Mouse (Mus musculus): ENCODE results near the gene Zfp366. TPM values are rescaled to one million over a fixed set of nuclear protein-coding genes. Genes with fewer than 3 reads are reported as not detected.

Gene Zfp366
- polyA plus RNA-seq, 1 experiment from 2014 or later, result 0.65 TPM

GRCm38 (mm10) chr13:99183257-99183895 lies 1.2 kb upstream of the Zfp366 start:
- H3K9me3 ChIP-seq (replicated peaks; ENCODE audit: control insufficient read depth, low read length), result no peaks in the 10 kb centered on the region
- H3K36me3 ChIP-seq (ENCODE audit: control insufficient read depth, insufficient read depth, low read length), result no peaks in the 10 kb centered on the region
- H3K27ac ChIP-seq (ENCODE audit: low read length), result no peak overlapping the region
- WGBS, result 82% methylated on average over 3 of the region's 3 CpGs
- no peak overlapping the region for H3K9ac ChIP-seq (ENCODE audit: low read length)
- peaks cover 6% of the 10 kb centered on the region for H3K4me1 ChIP-seq (ENCODE audit: control insufficient read depth, insufficient read depth, low read length)
- no peak overlapping the region for H3K4me2 ChIP-seq (ENCODE audit: low read depth, low read length)
- H3K4me3 ChIP-seq (replicated peaks; ENCODE audit: low read length), result no peak overlapping the region
- no peak for ATAC-seq (ENCODE audit: insufficient read depth, low FRiP score)
- H3K27me3 ChIP-seq (ENCODE audit: control insufficient read depth, insufficient read depth, low read length), result no peaks in the 10 kb centered on the region

GRCm38 (mm10) chr13:99185573-99185972 lies 950 bp downstream of the Zfp366 start:
- Histone ChIP-seq H3K27ac (ENCODE audit: low read length) (no peak overlapping the region), H3K9me3 (replicated peaks; ENCODE audit: control insufficient read depth, low read length) (no peaks in the 10 kb centered on the region), H3K4me3 (replicated peaks; ENCODE audit: low read length) (peak overlapping the region; percentile 16), H3K36me3 (ENCODE audit: control insufficient read depth, insufficient read depth, low read length) (no peaks in the 10 kb centered on the region), H3K4me2 (ENCODE audit: low read depth, low read length) (0 out of 2 replicates have a peak overlapping the region, but pooled peaks have one; percentile 0), H3K9ac (ENCODE audit: low read length) (no peak overlapping the region), H3K4me1 (ENCODE audit: control insufficient read depth, insufficient read depth, low read length) (peaks cover 6% of the 10 kb centered on the region), H3K27me3 (ENCODE audit: control insufficient read depth, insufficient read depth, low read length) (no peaks in the 10 kb centered on the region)
- 75% methylated on average over 10 of the region's 10 CpGs for WGBS
- ATAC-seq (ENCODE audit: insufficient read depth, low FRiP score), result no peak

- 84% methylated on average over 10 of the region's 10 CpGs for WGBS
Observed at GRCm38 (mm10) chr13:99186138-99186853, 1.7 kb downstream of the Zfp366 start.

GRCm38 (mm10) chr13:99186859-99187258 lies 2.2 kb downstream of the Zfp366 start:
- H3K27me3 ChIP-seq (ENCODE audit: control insufficient read depth, insufficient read depth, low read length), result no peaks in the 10 kb centered on the region
- no peaks in the 10 kb centered on the region for H3K36me3 ChIP-seq (ENCODE audit: control insufficient read depth, insufficient read depth, low read length)
- peaks cover 6% of the 10 kb centered on the region for H3K4me1 ChIP-seq (ENCODE audit: control insufficient read depth, insufficient read depth, low read length)
- no peak overlapping the region; the same call in 1 of the 2 replicates for H3K4me2 ChIP-seq (ENCODE audit: low read depth, low read length)
- no peaks in the 10 kb centered on the region for H3K9me3 ChIP-seq (replicated peaks; ENCODE audit: control insufficient read depth, low read length)
- H3K9ac ChIP-seq (ENCODE audit: low read length), result no peak overlapping the region
- H3K27ac ChIP-seq (ENCODE audit: low read length), result no peak overlapping the region
- no peak for ATAC-seq (ENCODE audit: insufficient read depth, low FRiP score)
- 84% methylated on average over 7 of the region's 7 CpGs for WGBS
- no peak overlapping the region for H3K4me3 ChIP-seq (replicated peaks; ENCODE audit: low read length)

More at GRCm38 (mm10) chr13:99186138-99186853, 1.7 kb downstream of the Zfp366 start:
- Histone ChIP-seq H3K9me3 (replicated peaks; ENCODE audit: control insufficient read depth, low read length) (no peaks in the 10 kb centered on the region), H3K36me3 (ENCODE audit: control insufficient read depth, insufficient read depth, low read length) (no peaks in the 10 kb centered on the region), H3K9ac (ENCODE audit: low read length) (no peak overlapping the region), H3K4me1 (ENCODE audit: control insufficient read depth, insufficient read depth, low read length) (peaks cover 6% of the 10 kb centered on the region), H3K27me3 (ENCODE audit: control insufficient read depth, insufficient read depth, low read length) (no peaks in the 10 kb centered on the region), H3K4me3 (replicated peaks; ENCODE audit: low read length) (0 out of 2 replicates have a peak overlapping the region, but pooled peaks have one; percentile 16), H3K4me2 (ENCODE audit: low read depth, low read length) (no peak overlapping the region; the same call in 1 of the 2 replicates), H3K27ac (ENCODE audit: low read length) (no peak overlapping the region)
- ATAC-seq (ENCODE audit: insufficient read depth, low FRiP score), result no peak

- Histone ChIP-seq H3K9me3 (replicated peaks; ENCODE audit: control insufficient read depth, low read length) (no peaks in the 10 kb centered on the region), H3K36me3 (ENCODE audit: control insufficient read depth, insufficient read depth, low read length) (no peaks in the 10 kb centered on the region), H3K4me1 (ENCODE audit: control insufficient read depth, insufficient read depth, low read length) (peaks cover 6% of the 10 kb centered on the region), H3K9ac (ENCODE audit: low read length) (no peak overlapping the region), H3K4me2 (ENCODE audit: low read depth, low read length) (no peak overlapping the region), H3K27me3 (ENCODE audit: control insufficient read depth, insufficient read depth, low read length) (no peaks in the 10 kb centered on the region), H3K4me3 (replicated peaks; ENCODE audit: low read length) (no peak overlapping the region), H3K27ac (ENCODE audit: low read length) (no peak overlapping the region)
- WGBS, result 84% methylated on average over 11 of the region's 11 CpGs
- no peak for ATAC-seq (ENCODE audit: insufficient read depth, low FRiP score)
Observed at GRCm38 (mm10) chr13:99187456-99187855, 2.8 kb downstream of the Zfp366 start.

- H3K27me3 ChIP-seq (ENCODE audit: control insufficient read depth, insufficient read depth, low read length), result no peaks in the 10 kb centered on the region
- no peaks in the 10 kb centered on the region for H3K9me3 ChIP-seq (replicated peaks; ENCODE audit: control insufficient read depth, low read length)
- H3K4me2 ChIP-seq (ENCODE audit: low read depth, low read length), result no peak overlapping the region
- H3K4me3 ChIP-seq (replicated peaks; ENCODE audit: low read length), result no peak overlapping the region
- no peak for ATAC-seq (ENCODE audit: insufficient read depth, low FRiP score)
- no peaks in the 10 kb centered on the region for H3K36me3 ChIP-seq (ENCODE audit: control insufficient read depth, insufficient read depth, low read length)
- H3K27ac ChIP-seq (ENCODE audit: low read length), result no peak overlapping the region
- WGBS, result 51% methylated on average over 8 of the region's 8 CpGs
- no peak overlapping the region for H3K9ac ChIP-seq (ENCODE audit: low read length)
- peaks cover 6% of the 10 kb centered on the region for H3K4me1 ChIP-seq (ENCODE audit: control insufficient read depth, insufficient read depth, low read length)
Observed at GRCm38 (mm10) chr13:99188625-99189024, 4.0 kb downstream of the Zfp366 start.

GRCm38 (mm10) chr13:99189671-99190070 lies 5.0 kb downstream of the Zfp366 start:
- Histone ChIP-seq H3K4me2 (ENCODE audit: low read depth, low read length) (no peak overlapping the region), H3K9ac (ENCODE audit: low read length) (no peak overlapping the region), H3K9me3 (replicated peaks; ENCODE audit: control insufficient read depth, low read length) (no peaks in the 10 kb centered on the region), H3K27me3 (ENCODE audit: control insufficient read depth, insufficient read depth, low read length) (no peaks in the 10 kb centered on the region), H3K36me3 (ENCODE audit: control insufficient read depth, insufficient read depth, low read length) (no peaks in the 10 kb centered on the region), H3K4me1 (ENCODE audit: control insufficient read depth, insufficient read depth, low read length) (no peaks in the 10 kb centered on the region; the same call in 1 of the 2 replicates), H3K4me3 (replicated peaks; ENCODE audit: low read length) (no peak overlapping the region), H3K27ac (ENCODE audit: low read length) (no peak overlapping the region)
- 72% methylated on average over 3 of the region's 3 CpGs for WGBS
- ATAC-seq (ENCODE audit: insufficient read depth, low FRiP score), result no peak

GRCm38 (mm10) chr13:99190466-99190865 lies 5.8 kb downstream of the Zfp366 start:
- H3K4me2 ChIP-seq (ENCODE audit: low read depth, low read length), result no peak overlapping the region
- 60% methylated on average over 11 of the region's 11 CpGs for WGBS

GRCm38 (mm10) chr13:99191063-99191462 lies 6.4 kb downstream of the Zfp366 start:
- no peak for ATAC-seq (ENCODE audit: insufficient read depth, low FRiP score)
- no peak overlapping the region for H3K9ac ChIP-seq (ENCODE audit: low read length)
- no peaks in the 10 kb centered on the region for H3K36me3 ChIP-seq (ENCODE audit: control insufficient read depth, insufficient read depth, low read length)
- H3K27ac ChIP-seq (ENCODE audit: low read length), result no peak overlapping the region
- no peak overlapping the region for H3K4me2 ChIP-seq (ENCODE audit: low read depth, low read length)
- H3K4me1 ChIP-seq (ENCODE audit: control insufficient read depth, insufficient read depth, low read length), result no peaks in the 10 kb centered on the region; the same call in 1 of the 2 replicates
- WGBS, result 85% methylated on average over 13 of the region's 13 CpGs
- no peak overlapping the region for H3K4me3 ChIP-seq (replicated peaks; ENCODE audit: low read length)
- no peaks in the 10 kb centered on the region for H3K9me3 ChIP-seq (replicated peaks; ENCODE audit: control insufficient read depth, low read length)
- no peaks in the 10 kb centered on the region for H3K27me3 ChIP-seq (ENCODE audit: control insufficient read depth, insufficient read depth, low read length)

More at GRCm38 (mm10) chr13:99190466-99190865, 5.8 kb downstream of the Zfp366 start:
- peak overlapping the region; percentile 13; the same call in 1 of the 2 replicates for H3K9ac ChIP-seq (ENCODE audit: low read length)
- H3K4me1 ChIP-seq (ENCODE audit: control insufficient read depth, insufficient read depth, low read length), result no peaks in the 10 kb centered on the region; the same call in 1 of the 2 replicates
- no peaks in the 10 kb centered on the region for H3K27me3 ChIP-seq (ENCODE audit: control insufficient read depth, insufficient read depth, low read length)
- no peaks in the 10 kb centered on the region for H3K9me3 ChIP-seq (replicated peaks; ENCODE audit: control insufficient read depth, low read length)
- no peak overlapping the region for H3K27ac ChIP-seq (ENCODE audit: low read length)
- H3K36me3 ChIP-seq (ENCODE audit: control insufficient read depth, insufficient read depth, low read length), result no peaks in the 10 kb centered on the region
- no peak overlapping the region for H3K4me3 ChIP-seq (replicated peaks; ENCODE audit: low read length)
- no peak for ATAC-seq (ENCODE audit: insufficient read depth, low FRiP score)
